Mouse (Mus musculus): ENCODE results near the gene Rnf181.

Rnf181 gene

DNA sequence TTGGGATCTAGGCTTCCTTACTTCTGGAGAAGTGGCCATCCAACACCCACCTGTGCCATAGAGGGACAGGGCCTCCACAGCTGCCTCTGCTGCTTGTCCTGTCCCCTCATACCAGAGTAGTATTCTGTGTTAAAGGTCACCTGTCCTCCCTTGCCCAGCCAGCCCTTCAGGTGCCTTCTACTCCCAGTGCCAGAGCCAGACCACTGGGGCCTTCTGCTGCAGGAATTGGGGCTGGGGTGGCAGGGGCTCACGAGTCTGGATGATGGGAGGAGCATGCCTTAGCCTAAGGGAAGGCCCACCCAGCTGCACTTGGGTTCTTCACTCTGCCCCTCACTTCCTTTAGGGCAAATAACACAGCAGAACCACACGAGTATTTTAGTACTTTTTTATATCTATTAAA, 7.4 kb downstream of the Rnf181 start:
- DNase-seq = no peak

DNA sequence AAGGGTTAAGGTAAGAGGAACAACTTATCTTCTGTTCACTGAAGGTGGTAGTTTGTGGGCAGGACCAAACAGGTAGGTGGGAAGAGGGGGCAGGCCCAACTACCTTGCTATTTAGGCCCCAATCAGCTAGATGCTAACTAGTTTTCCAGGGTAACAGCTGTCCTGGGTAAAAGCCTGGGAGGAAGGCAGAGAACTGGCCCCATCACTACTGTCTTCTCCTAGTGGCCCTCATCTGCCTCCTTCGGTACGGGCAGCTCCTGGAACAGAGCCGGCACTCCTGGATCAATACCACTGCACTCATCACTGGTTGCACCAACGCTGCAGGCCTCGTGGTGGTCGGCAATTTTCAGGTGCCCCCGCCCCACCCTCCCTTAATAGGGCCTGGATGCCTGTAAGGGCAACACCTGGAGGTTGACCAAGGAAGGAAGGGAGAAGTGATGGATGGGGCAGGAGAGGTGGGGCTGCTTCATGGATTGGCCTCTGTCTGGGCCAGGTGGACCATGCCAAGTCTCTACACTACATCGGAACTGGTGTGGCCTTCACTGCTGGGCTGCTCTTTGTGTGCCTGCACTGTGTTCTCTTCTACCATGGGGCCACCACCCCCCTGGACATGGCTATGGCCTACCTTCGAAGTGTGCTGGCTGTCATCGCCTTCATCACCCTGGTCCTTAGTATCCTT, 8.5 kb downstream of the Rnf181 start:
- DNase-seq = no peak

GRCm38 (mm10) chr6:72357164-72358079, 9.3 kb downstream of the Rnf181 start:
- DNase-seq = no peak

DNA sequence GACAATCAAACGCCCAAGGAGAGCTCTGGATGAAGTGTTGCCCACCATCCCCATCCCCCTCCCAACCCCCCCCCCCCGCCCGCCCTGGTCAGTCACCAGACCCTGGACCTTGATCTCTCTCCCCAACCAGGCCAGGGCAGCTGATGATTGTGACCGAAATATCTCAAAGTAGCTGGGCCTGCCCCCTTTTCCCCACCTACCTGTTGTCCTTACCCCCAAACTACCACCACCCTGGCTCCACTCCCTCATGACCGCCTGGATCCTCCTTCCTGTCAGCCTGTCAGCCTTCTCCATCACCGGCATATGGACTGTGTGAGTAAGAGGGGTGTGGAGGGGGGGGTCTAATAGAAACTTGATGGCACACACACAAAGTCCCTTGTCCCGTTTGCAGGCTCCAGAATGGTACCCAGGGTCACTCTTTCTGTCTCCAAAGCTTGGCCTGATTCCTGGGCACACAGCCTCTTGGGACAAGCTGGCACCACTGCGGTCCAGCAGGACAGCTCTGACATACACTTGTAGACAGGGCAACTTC, 10.7 kb downstream of the Rnf181 start:
- DNase-seq = no peak

DNA sequence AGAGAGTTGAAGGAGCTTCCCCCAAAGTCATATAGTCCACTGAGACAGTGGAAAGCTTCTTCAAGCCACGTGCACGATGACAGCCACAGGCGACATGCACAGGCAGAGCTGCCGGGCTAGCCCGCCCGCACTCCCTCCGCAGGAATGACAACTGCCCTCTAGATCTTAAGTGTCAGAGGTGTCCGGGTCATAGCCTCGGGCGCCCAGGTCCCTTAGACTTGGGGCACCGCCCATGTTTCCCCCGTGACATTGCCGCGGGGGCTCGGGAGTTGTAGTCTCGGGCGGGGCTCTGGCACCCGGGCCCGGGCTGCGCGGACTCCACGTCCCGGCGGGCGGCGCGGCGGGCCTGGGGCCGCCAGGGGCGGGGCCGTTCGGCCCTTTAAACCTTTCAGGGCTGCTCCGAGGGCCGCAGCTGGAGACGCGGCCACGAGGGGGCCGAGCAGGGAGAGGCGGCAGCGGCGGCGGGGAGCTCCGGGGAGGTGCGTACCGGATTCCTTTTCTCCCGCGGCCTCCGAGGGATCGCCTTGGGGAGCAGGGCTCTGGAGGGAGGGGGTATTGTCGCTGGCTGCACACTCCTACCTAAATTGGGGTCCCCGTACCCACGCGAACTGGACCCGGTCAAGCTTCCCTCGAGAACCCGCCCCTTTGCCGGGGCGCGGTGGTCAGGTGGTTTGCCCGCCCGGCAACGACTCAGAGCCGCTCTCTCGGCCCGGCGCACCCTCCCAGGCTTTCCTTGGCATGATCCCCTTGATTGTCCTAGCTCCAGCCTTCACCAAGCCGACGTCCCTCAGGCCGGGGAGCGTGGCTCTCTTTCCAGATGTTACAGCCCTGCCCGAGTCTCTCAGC, 11.5 kb downstream of the Rnf181 start, which contains the start of gene Tmem150a:
Gene Tmem150a (plus strand): TSS at position 382 of the 846 bp plus-strand sequence.
- peak; percentile 92 for DNase-seq

DNA sequence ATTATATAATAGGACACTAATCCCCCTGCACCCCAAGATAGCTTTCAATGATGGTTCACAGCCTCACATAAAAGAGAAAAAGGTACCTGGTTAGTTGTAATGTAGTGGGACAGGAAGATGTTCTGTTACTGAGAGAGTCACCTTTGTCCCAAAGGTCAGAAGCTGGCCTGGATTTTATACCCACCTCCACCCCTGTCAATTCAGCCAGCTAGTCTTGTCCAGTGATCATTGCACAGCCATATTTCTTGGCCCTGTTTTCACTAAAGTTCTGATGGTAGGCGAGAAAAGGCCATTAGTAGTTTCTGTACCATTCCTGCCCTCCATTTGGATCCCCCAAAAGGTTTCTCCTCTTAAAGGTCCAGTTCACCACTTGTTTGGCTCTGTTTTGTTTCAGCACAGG, 12.7 kb downstream of the Rnf181 start:
- no peak for DNase-seq

GRCm38 (mm10) chr6:72352636-72353405, 13.9 kb downstream of the Rnf181 start:
- DNase-seq = no peak

- DNase-seq = no peak
Observed at GRCm38 (mm10) chr6:72350214-72350613, 16.5 kb downstream of the Rnf181 start.

- DNase-seq = no peak
Observed at GRCm38 (mm10) chr6:72348411-72348810, 18.3 kb downstream of the Rnf181 start.

DNA sequence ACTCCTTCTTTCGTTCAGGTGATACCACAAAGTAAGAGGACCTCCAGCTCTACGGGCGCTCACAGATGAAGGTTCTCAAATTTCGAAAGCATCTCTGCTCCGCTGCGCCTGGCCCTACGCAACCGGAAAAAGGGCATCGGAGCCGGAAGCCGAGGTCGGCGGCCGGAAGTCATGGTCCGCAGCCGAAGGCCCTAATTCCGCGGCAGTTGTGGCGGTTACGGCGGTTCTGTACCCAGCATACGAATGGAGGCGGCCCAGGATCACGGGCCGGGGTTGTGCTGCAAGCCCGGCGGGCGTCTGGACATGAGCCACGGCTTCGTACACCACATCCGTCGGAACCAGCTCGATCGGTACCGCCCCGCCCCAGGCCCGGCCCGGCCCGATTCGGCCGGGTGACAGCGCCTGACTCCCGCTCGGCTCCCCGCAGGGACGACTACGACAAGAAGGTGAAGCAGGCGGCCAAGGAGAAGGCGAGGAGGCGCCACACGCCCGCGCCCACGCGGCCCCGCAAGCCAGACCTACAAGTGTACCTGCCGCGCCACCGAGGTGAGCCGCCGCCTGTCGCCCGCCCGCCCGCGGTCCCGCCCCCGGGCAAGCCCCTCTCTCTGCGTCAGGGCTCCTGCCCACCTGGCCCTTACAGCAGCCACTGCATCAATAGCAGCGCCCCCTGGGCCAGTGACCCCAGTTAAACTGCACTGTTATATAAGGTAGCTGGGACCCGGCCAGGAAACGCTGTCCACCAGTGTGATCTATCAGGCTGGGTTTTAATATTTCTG, 19.4 kb downstream of the Rnf181 start, which contains the start of gene 0610030E20Rik:
Gene 0610030E20Rik (plus strand): TSS at position 152 of the 776 bp plus-strand sequence.
- peak; percentile 90 for DNase-seq

DNA sequence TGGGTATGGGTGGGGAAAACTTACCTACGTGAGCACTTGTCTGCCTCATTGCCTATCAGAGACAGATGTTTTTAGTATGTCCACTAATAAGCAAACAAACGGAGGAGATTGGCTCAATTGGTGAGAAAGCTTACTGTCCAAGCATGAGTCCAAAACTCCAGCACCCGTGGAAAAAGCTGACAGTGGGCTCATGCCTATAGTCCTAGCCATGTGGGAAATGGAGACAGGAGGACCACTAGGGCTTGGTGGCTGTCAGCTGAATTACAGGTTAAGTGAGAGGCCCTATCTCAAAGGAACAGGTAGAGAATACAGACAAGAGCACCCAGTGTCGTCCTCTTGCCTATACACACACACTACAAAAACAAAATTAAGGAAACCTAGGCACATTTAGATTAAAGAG, 20.5 kb downstream of the Rnf181 start:
- DNase-seq = no peak

- no peak for DNase-seq
Observed at GRCm38 (mm10) chr6:72345633-72346032, 21.1 kb downstream of the Rnf181 start.

GRCm38 (mm10) chr6:72345074-72345567, 21.6 kb downstream of the Rnf181 start, which contains the start of gene Usp39:
TSS of gene Usp39 (minus strand) at chr6:72345184.
- peak; percentile 97 for DNase-seq

- DNase-seq = no peak
Observed at GRCm38 (mm10) chr6:72344396-72345073, 22.2 kb downstream of the Rnf181 start.

DNA sequence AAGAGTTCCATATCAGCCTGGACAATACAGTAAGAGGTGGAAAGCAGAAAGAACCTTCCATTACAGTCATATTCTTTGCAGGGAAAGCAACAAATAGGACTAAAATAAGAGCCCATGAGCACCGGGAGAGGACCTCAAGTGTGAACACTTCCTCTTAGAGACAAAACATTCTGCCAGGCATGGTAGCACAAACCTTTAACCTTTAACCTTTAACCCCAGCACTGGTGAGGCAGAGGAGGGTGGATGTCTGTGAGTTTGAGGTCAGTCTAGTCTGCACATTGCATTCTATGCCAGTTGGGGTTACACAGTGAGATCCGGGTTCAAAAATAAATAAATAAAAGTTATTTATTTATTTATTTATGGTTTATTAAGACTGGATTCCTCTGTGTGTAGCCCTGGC, 26.3 kb downstream of the Rnf181 start:
- no peak for DNase-seq

DNA sequence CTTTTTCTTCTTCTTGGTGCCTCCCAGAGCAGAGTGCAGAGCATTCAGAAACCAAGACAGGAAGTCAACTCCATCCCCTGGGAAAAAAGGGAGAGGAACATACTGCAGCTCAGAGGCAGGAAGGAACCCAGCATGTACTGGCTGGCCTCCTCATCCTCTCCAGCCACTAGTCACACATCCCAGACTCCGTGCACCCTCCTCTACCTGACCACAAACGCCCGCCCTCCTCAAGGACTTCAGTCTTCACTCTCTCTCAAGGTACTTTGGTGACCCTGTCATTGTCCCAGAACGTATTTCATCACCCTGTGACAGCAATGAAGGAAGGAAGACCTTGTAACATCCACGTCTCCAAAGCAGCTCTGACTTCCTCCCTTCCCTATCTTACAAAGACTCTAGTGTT, 33.6 kb downstream of the Rnf181 start:
- DNase-seq = no peak

DNA sequence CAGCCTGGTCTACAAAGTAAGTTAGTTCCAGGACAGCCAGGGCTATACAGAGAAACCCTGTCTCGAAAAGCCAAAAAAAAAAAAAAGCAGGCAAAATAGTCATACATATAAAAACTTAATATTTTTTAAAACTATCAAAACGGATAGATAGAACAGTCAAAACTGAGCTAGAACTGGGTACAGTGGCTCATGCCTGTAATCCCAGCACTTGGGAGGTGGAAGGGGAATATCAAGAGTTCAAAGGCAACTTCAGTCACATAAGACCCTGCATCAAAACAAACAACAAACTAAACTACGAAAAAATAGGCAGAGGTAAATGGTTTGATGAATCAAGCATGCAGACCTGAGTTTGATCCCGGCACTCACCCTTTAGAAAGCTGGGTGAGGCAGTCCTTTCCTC, 36.6 kb downstream of the Rnf181 start:
- no peak for DNase-seq

- DNase-seq = no peak
Observed at GRCm38 (mm10) chr6:72329019-72329418, 37.7 kb downstream of the Rnf181 start.

DNA sequence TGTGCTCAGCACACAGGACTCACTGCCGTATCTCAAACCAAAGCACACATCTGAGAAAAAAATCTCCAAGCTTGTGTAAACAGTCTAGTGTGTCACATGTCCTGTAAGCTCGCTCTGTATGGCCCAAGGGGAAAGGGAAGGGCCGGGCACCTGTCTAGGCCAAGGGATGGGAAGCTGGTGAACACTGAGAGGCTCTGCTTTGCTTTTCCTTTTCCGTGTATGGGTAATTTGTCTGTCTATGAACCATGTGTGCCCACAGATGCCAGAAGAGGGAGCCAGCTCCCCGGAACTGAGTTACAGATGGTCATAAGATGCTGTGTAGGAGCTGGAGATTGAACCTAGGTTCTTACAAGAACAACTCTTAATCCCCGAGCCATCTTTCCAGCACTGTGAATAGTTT, 40.5 kb downstream of the Rnf181 start:
- peak; percentile 19 for DNase-seq
